21 mouse cellular contexts compared by ENCODE assay signal in the genomic region with DNA sequence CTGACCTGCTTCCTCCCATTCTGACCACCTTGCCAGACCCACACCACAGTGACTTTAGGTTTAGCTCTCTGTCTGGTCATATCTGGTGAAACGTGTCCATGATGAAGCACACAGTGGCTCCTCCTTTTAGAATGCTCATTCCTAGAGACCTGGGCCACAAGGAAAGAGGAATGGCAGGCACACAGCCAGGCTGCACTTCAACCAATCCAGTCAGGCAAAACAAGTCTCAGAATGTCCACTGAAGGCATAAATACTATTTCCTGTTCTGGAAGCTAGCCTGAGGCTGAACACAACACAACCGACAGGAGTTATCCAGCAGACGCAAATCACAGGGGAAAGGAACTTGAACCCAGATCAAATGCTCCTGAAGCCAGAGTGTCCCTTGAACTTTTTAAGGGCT.
DNase-seq lines count a peak whose midpoint lies in the region; ATAC-seq lines count a peak whose summit lies in the region.
"Had no signal": no experiment of that assay in that cellular context is flagged by ENCODE, and none has a peak within 500 bp of the region (broad histone marks: within the 10 kb centered on the region; RNA-seq: fewer than 3 reads in every experiment).

No protein-coding gene starts in this region.

- no peaks in the 10 kb centered on the region for H3K36me3 ChIP-seq in kidney, embryonic 15.5 days
- H3K36me3 ChIP-seq in kidney, embryonic 16.5 days (ENCODE audit: insufficient read depth, low read length), result no peaks in the 10 kb centered on the region
- H3K36me3 ChIP-seq in limb, embryonic 10.5 days, result no peaks in the 10 kb centered on the region
- H3K36me3 ChIP-seq: heart, embryonic 13.5 days; hindbrain, embryonic 12.5 days had no signal

- no peak overlapping the region for H3K9ac ChIP-seq in kidney, embryonic 15.5 days
- H3K9ac ChIP-seq in kidney, embryonic 16.5 days (replicated peaks; ENCODE audit: low read length), result no peak overlapping the region
- H3K9ac ChIP-seq: heart, embryonic 13.5 days; hindbrain, embryonic 12.5 days had no signal

- H3K4me3 ChIP-seq in kidney, embryonic 15.5 days (replicated peaks), result no peak overlapping the region
- no peak overlapping the region for H3K4me3 ChIP-seq in kidney, embryonic 16.5 days (ENCODE audit: low read length)
- no peak overlapping the region for H3K4me3 ChIP-seq in limb, embryonic 10.5 days
- H3K4me3 ChIP-seq: heart, embryonic 13.5 days; hindbrain, embryonic 12.5 days had no signal

- 41% methylated on average over 3 of the region's 3 CpGs for WGBS in kidney, embryonic 15.5 days
- WGBS in kidney, embryonic 16.5 days, result 37% methylated on average over 3 of the region's 3 CpGs
- 49% methylated on average over 3 of the region's 3 CpGs for WGBS in limb, embryonic 10.5 days

- ATAC-seq in kidney, embryonic 15.5 days (replicated peaks; ENCODE audit: low FRiP score), result no peak
- ATAC-seq in kidney, embryonic 16.5 days (ENCODE audit: low FRiP score, low TSS enrichment), result no peak
- ATAC-seq: activated CD4-positive, CD25-positive, alpha-beta regulatory T cell, adult 4 months; forebrain, embryonic 14.5 days; hindbrain, embryonic 16.5 days; Patski had no signal

- H3K27me3 ChIP-seq in kidney, embryonic 15.5 days, result no peaks in the 10 kb centered on the region
- no peaks in the 10 kb centered on the region for H3K27me3 ChIP-seq in kidney, embryonic 16.5 days (ENCODE audit: insufficient read depth, low read length)
- no peaks in the 10 kb centered on the region for H3K27me3 ChIP-seq in limb, embryonic 10.5 days (ENCODE audit: low read depth, poor library complexity, severe bottlenecking)
- H3K27me3 ChIP-seq: CH12.LX; heart, embryonic 13.5 days; hindbrain, embryonic 12.5 days; Patski had no signal

- no peak overlapping the region for H3K4me2 ChIP-seq in kidney, embryonic 15.5 days
- H3K4me2 ChIP-seq in kidney, embryonic 16.5 days (replicated peaks; ENCODE audit: low read depth, low read length), result no peak overlapping the region
- H3K4me2 ChIP-seq: heart, embryonic 13.5 days; hindbrain, embryonic 12.5 days had no signal

- H3K4me1 ChIP-seq in kidney, embryonic 15.5 days, result peaks cover 24% of the 10 kb centered on the region
- H3K4me1 ChIP-seq in kidney, embryonic 16.5 days (ENCODE audit: insufficient read depth, low read length), result peaks cover 13% of the 10 kb centered on the region; the same call in 1 of the 2 replicates
- H3K4me1 ChIP-seq in limb, embryonic 10.5 days, result peaks cover 61% of the 10 kb centered on the region

- no peaks in the 10 kb centered on the region for H3K9me3 ChIP-seq in kidney, embryonic 15.5 days (replicated peaks)
- H3K9me3 ChIP-seq in kidney, embryonic 16.5 days (ENCODE audit: low read length), result no peaks in the 10 kb centered on the region
- H3K9me3 ChIP-seq in limb, embryonic 10.5 days (replicated peaks), result no peaks in the 10 kb centered on the region
- H3K9me3 ChIP-seq: heart, embryonic 13.5 days; hindbrain, embryonic 12.5 days had no signal

- H3K27ac ChIP-seq in kidney, embryonic 15.5 days, result no peak overlapping the region
- no peak overlapping the region for H3K27ac ChIP-seq in kidney, embryonic 16.5 days (ENCODE audit: low read length)
- peak overlapping the region; percentile 80; the same call in 1 of the 2 replicates for H3K27ac ChIP-seq in limb, embryonic 10.5 days
- H3K27ac ChIP-seq: heart, embryonic 13.5 days; hindbrain, embryonic 12.5 days had no signal

- peak; percentile 29 for DNase-seq in kidney, adult 11 months
- peak; percentile 50 for DNase-seq in kidney, postnatal 14 days
- DNase-seq in limb, embryonic 10.5 days (ENCODE audit: low spot score), result no peak
- DNase-seq in lung, postnatal 14 days, result no peak
- DNase-seq in lung, postnatal 4 days, result no peak
- DNase-seq: adrenal gland, adult 2 months; adrenal gland, postnatal 25 days; cerebellum, adult 18-20 months; cerebellum, adult 9-11 months; cerebellum, postnatal 36 days; gastrocnemius, postnatal 25 days; heart, postnatal 4 days had no signal

Comparison
In these comparisons a context has a peak if more than half of its experiments do, and no peak if none do; other contexts are left out.
1. DNase-seq: peak in kidney, adult 11 months (single experiment) and kidney, postnatal 14 days (single experiment); none in limb, embryonic 10.5 days (single experiment), lung, postnatal 14 days (single experiment) and lung, postnatal 4 days (0 of 2).